ENCODE assay signal across 28 mouse cellular contexts in genomic region chr7:58697092-58697491, GRCm38 (mm10). TPM values are rescaled to one million over a fixed set of nuclear protein-coding genes. Genes with fewer than 3 reads are reported as not detected.
DNase-seq lines count a peak whose midpoint lies in the region; ATAC-seq and TF ChIP-seq lines count a peak whose summit lies in the region.
"Had no signal": no experiment of that assay in that cellular context is flagged by ENCODE, and none has a peak within 500 bp of the region (broad histone marks: within the 10 kb centered on the region; RNA-seq: fewer than 3 reads in every experiment).

No protein-coding gene starts in this region.

- no peak overlapping the region for H3K9ac ChIP-seq in heart, adult 2 months (ENCODE audit: low read depth, low read length)
- H3K9ac ChIP-seq: forebrain, embryonic 13.5 days; heart, embryonic 12.5 days; hindbrain, embryonic 14.5 days; intestine, embryonic 15.5 days; limb, embryonic 12.5 days; liver, postnatal 0 days; midbrain, embryonic 13.5 days; neural tube, embryonic 12.5 days had no signal

- 76% methylated on average over 2 of the region's 2 CpGs for WGBS in heart, adult 2 months

- TF ChIP-seq EP300 in heart, adult 2 months (IDR thresholded peaks at IDR 0.05; ENCODE audit: insufficient read depth, low read depth, low read length), result no peak

- intact Hi-C loops in heart, adult 2 months (cut with DNase I), result no loop called here

- peak; percentile 27; the same call in 1 of the 2 replicates for ATAC-seq in megakaryocyte progenitor cell, adult 5-6 weeks (replicated peaks; ENCODE audit: poor library complexity)
- no peak for ATAC-seq in megakaryocyte-erythroid progenitor cell, adult 5-6 weeks (replicated peaks; ENCODE audit: low FRiP score, low TSS enrichment, poor library complexity, severe bottlenecking)
- ATAC-seq: intestine, embryonic 15.5 days; liver, postnatal 0 days; lung, postnatal 0 days; midbrain, embryonic 13.5 days had no signal

- H3K27me3 ChIP-seq in heart, adult 2 months (ENCODE audit: control insufficient read depth, insufficient read depth, low read length), result no peaks in the 10 kb centered on the region
- H3K27me3 ChIP-seq: forebrain, embryonic 13.5 days; heart, embryonic 12.5 days; intestine, embryonic 15.5 days; limb, embryonic 12.5 days; midbrain, embryonic 13.5 days; neural tube, embryonic 12.5 days had no signal

- no peaks in the 10 kb centered on the region; the same call in 1 of the 2 replicates for H3K79me2 ChIP-seq in heart, adult 2 months (replicated peaks; ENCODE audit: control insufficient read depth, insufficient read depth, low read length)

- DNase-seq in CD4-positive helper T cell, adult 2 months (ENCODE audit: low read depth, low spot score), result peak; percentile 59
- peak; percentile 4 for DNase-seq in adipocyte (ENCODE audit: low spot score)
- peak; percentile 62 to 68 for DNase-seq in thymus, postnatal 10 days (ENCODE audit: low spot score in 2 of 2)
- DNase-seq in frontal cortex, postnatal 36 days (ENCODE audit: low spot score in 2 of 2), result no peak
- no peak for DNase-seq in urinary bladder, postnatal 4 days (ENCODE audit: low spot score in 2 of 2)
- DNase-seq in heart, adult 2 months, result no peak
- DNase-seq: adrenal gland, postnatal 36 days; cerebellum, adult 9-10 months; gastrocnemius, adult 2 months; heart, postnatal 10 days; kidney, adult 9 months; kidney, postnatal 14 days; liver, postnatal 0 days; retina, postnatal 1 day; right cerebral cortex, postnatal 25 days; spleen, adult 18-20 months had no signal

- no peaks in the 10 kb centered on the region; the same call in 1 of the 2 replicates for H3K4me1 ChIP-seq in heart, adult 2 months (ENCODE audit: control insufficient read depth, insufficient read depth, low read length)

- no peak overlapping the region for H3K4me3 ChIP-seq in heart, adult 2 months
- H3K4me3 ChIP-seq: forebrain, embryonic 13.5 days; gastrocnemius, adult 2 months; heart, embryonic 12.5 days; intestine, embryonic 15.5 days; layer of hippocampus, adult 2 months; limb, embryonic 12.5 days; midbrain, embryonic 13.5 days; neural tube, embryonic 12.5 days had no signal

- H3K27ac ChIP-seq in heart, adult 2 months, result no peak overlapping the region
- H3K27ac ChIP-seq: forebrain, embryonic 13.5 days; gastrocnemius, adult 2 months; hindbrain, embryonic 14.5 days; intestine, embryonic 15.5 days; layer of hippocampus, adult 2 months; limb, embryonic 12.5 days; macrophage; midbrain, embryonic 13.5 days; neural tube, embryonic 12.5 days had no signal

- no peaks in the 10 kb centered on the region for H3K36me3 ChIP-seq in heart, adult 2 months (ENCODE audit: control insufficient read depth, insufficient read depth, low read length)
- H3K36me3 ChIP-seq: heart, embryonic 12.5 days; intestine, embryonic 15.5 days; limb, embryonic 12.5 days; midbrain, embryonic 13.5 days; neural tube, embryonic 12.5 days had no signal

- TF ChIP-seq POLR2A in heart, adult 2 months (IDR thresholded peaks at IDR 0.05; ENCODE audit: insufficient read depth, low read depth, low read length), result no peak

- TF ChIP-seq CTCF in heart, adult 2 months (IDR thresholded peaks at IDR 0.05), result no peak

RNA-seq across cellular contexts. Expression of gene Atp10a, which starts 41.1 kb away (rescaled TPM):
- 12.1 and 13.8 TPM in 2 replicates for total RNA-seq in megakaryocyte progenitor cell, adult 5-6 weeks (2015)
- 15.1 and 17.9 TPM in 2 replicates for total RNA-seq in megakaryocyte progenitor cell, adult 5-6 weeks (2017)
- 0.81 and 2.2 TPM in 2 replicates for total RNA-seq in megakaryocyte-erythroid progenitor cell, adult 5-6 weeks (2014; fragmentation: Nextera tagmentation)
- total RNA-seq in megakaryocyte-erythroid progenitor cell, adult 5-6 weeks (2017), result 1.2 and 2.6 TPM in 2 replicates
- total RNA-seq in heart, adult 2 months (2021), result 1 to 10 TPM; 1.3 to 1.5 TPM
- polyA plus RNA-seq in heart, adult 2 months (2012; rRNA removed), result 1.8 and 2.4 TPM in 2 replicates

Comparison
In these comparisons a context has a peak if more than half of its experiments do, and no peak if none do; other contexts are left out.
1. DNase-seq: peak in CD4-positive helper T cell, adult 2 months (single experiment), adipocyte (single experiment) and thymus, postnatal 10 days (2 of 2); none in frontal cortex, postnatal 36 days (0 of 2), urinary bladder, postnatal 4 days (0 of 2) and heart, adult 2 months (0 of 2).